Mouse (Mus musculus) heart, adult 2 months (tissue): ENCODE measurements around the gene Evi5l. TPM values are rescaled to one million over a fixed set of nuclear protein-coding genes. Genes with fewer than 3 reads are reported as not detected.

Experiments
- DNase-seq, 2 experiments: peaks; one replicate each; pipeline ENCODE4 v3.0.0; 2021
- H3K27ac ChIP-seq: fragments of 200-600 bp; 2 replicates; pipeline ENCODE4 v1.8.1; 2022
- H3K27me3 ChIP-seq: fragments of 200-500 bp; 2 replicates; pipeline ENCODE4 v1.6.1; 2012; ENCODE audit warnings: mild to moderate bottlenecking, low read length, inconsistent platforms, mixed read lengths; ENCODE audit not compliant: control insufficient read depth, insufficient read depth
- H3K36me3 ChIP-seq: fragments of 200-500 bp; 2 replicates; pipeline ENCODE4 v1.6.1; 2012; ENCODE audit warnings: low read length, inconsistent platforms; ENCODE audit not compliant: control insufficient read depth, insufficient read depth
- H3K4me1 ChIP-seq: fragments of 200-500 bp; 2 replicates; pipeline ENCODE4 v1.6.1; 2011; ENCODE audit warnings: low read length; ENCODE audit not compliant: control insufficient read depth, insufficient read depth
- H3K4me3 ChIP-seq: fragments of 200-600 bp; 2 replicates; pipeline ENCODE4 v1.8.1; 2022
- H3K79me2 ChIP-seq: fragments of 200-500 bp; replicated peaks from 2 replicates; pipeline ENCODE4 v1.6.1; 2012; ENCODE audit warnings: mild to moderate bottlenecking, inconsistent platforms, low read length, moderate library complexity, mixed read lengths; ENCODE audit not compliant: control insufficient read depth, insufficient read depth
- H3K9ac ChIP-seq: fragments of 200-500 bp; 2 replicates; pipeline ENCODE4 v1.6.1; 2012; ENCODE audit warnings: low read depth, mild to moderate bottlenecking, control low read depth, inconsistent platforms, low read length, mixed read lengths
- CTCF ChIP-seq: fragments of 200-600 bp; IDR thresholded peaks from 2 replicates; pipeline ENCODE4 v1.8.1; 2022; ENCODE audit warnings: antibody characterized with exemption, mild to moderate bottlenecking, moderate library complexity
- EP300 ChIP-seq: fragments of 200-500 bp; IDR thresholded peaks from 2 replicates; pipeline ENCODE4 v1.6.1; 2011; ENCODE audit warnings: low read depth, low read length, control low read depth; ENCODE audit not compliant: insufficient read depth
- POLR2A ChIP-seq: fragments of 200-500 bp; IDR thresholded peaks from 2 replicates; pipeline ENCODE4 v1.6.1; 2011; ENCODE audit warnings: mild to moderate bottlenecking, low read depth, low read length, control low read depth; ENCODE audit not compliant: insufficient read depth
- WGBS: fragments of 180-500 bp; shearing (Covaris S2); methylation state at CpG from one replicate; pipeline ENCODE4 v1.1.7; 2018; 5-methylcytosine and 5-hydroxymethylcytosine counted together
- intact Hi-C: fragments of 180-260 bp; cut with DNase I; formaldehyde crosslinking; loops from one replicate; pipeline ENCODE4 v1.15.1; 2025
- polyA plus RNA-seq: library from polyadenylated mRNA; depleted of rRNA; stranded (reverse); fragments of >200 nt; gene quantifications from 2 replicates; pipeline ENCODE4 v1.2.3, GENCODE M21; 2012
- total RNA-seq, 2 experiments: library from RNA; stranded (reverse); gene quantifications; 2 replicates each; pipeline ENCODE4 v1.2.3; 2021

Gene Evi5l
- total and polyA plus RNA-seq, 3 experiments: 20.2 to 22.3 (median 20.6) TPM

GRCm38 (mm10) chr8:4216791-4217621 is 50.6 kb downstream of the Evi5l start, which contains the start of gene Prr36:
Prr36 (minus strand) TSS chr8:4217459.
- Histone ChIP-seq H3K27me3 (peaks cover 17% of the 10 kb centered on the region), H3K4me1 (peaks cover 3% of the 10 kb centered on the region; the same call in 1 of the 2 replicates), H3K79me2 (no peaks in the 10 kb centered on the region), H3K9ac (no peak within 1 kb of the TSS), H3K27ac (no peak within 1 kb of the TSS), H3K4me3 (0 out of 2 replicates have a peak within 1 kb of the TSS, but pooled peaks have one; percentile 2), H3K36me3 (no peaks in the 10 kb centered on the region)
- TF ChIP-seq CTCF (no peak), EP300 (no peak)
- no peak for DNase-seq
- 4% methylated on average over 44 of the region's 44 CpGs for WGBS
- intact Hi-C loops: no loop called here

DNA sequence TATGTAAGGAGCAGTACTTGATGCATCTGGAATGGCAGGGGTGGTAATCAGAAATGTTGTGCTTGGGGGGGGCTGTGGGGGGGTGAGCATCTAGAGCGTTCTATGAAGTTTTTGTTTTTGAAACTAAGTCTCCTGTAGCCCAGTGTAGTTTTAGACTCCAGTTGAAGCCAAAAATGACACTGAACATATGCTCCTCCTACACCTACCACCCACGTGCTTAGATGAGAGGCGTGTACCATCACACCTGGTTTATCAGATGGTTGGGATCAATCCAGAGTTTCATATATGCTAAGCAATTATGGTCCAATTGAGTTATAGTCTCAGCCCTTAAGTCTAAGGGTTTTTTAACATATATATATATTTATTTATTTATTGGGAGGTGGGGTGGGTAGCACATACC is 53.2 kb downstream of the Evi5l start:
- Histone ChIP-seq H3K4me3 (no peak overlapping the region), H3K27ac (no peak overlapping the region), H3K36me3 (no peaks in the 10 kb centered on the region), H3K27me3 (peaks cover 16% of the 10 kb centered on the region), H3K79me2 (no peaks in the 10 kb centered on the region), H3K4me1 (no peaks in the 10 kb centered on the region), H3K9ac (no peak overlapping the region)
- TF ChIP-seq CTCF: no peak
- no peak for TF ChIP-seq EP300
- TF ChIP-seq POLR2A: no peak
- intact Hi-C loops: no loop called here
- WGBS: 86% methylated on average over 3 of the region's 3 CpGs
- no peak for DNase-seq

DNA sequence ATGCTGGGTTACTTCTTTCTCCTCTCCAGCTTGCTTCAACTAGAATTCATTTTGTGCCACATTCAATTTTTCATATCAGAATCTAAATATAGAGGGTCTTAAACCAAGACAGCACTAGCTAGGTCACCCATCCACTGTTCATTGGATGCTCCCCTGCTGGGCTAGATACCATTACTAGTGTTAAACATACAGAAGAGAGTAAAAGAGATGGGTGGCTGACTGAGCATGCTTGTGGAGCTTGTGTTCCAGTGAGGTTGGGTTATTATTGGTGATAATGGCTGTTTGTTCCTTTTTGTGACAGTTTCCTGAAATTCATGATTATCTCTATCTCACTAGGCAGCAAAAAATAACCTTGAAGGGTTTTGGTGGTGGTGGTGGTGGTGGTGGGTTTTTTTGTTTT is 55.7 kb downstream of the Evi5l start:
- Histone ChIP-seq H3K4me1 (no peaks in the 10 kb centered on the region), H3K79me2 (no peaks in the 10 kb centered on the region), H3K27ac (no peak overlapping the region), H3K27me3 (peaks cover 10% of the 10 kb centered on the region), H3K9ac (no peak overlapping the region), H3K4me3 (no peak overlapping the region), H3K36me3 (no peaks in the 10 kb centered on the region)
- intact Hi-C loops: no loop called here
- DNase-seq: no peak
- no peak for TF ChIP-seq POLR2A

DNA sequence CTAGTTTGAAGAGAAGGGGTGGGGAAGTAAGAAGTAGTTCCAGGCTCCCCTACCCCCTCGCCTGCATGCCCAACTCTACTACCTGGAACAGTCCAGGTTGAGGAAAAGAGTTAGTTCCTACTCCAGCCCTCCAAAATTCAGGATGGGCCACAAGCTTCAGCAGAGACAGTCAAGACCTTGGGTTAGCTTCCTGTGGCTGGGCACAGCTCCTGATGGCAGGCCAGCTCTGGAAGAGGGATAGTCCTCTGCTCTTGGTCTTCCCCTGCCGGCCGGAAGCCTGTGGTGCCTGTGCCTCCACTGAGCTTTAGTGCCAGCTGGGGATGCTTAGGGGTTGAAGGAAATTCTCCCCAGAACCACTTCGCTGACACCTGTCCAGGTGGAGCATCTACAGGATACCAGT is 60.0 kb downstream of the Evi5l start:
- WGBS: 32% methylated on average over 4 of the region's 4 CpGs
- TF ChIP-seq EP300 (no peak), POLR2A (no peak), CTCF (no peak)
- Histone ChIP-seq H3K79me2 (no peaks in the 10 kb centered on the region), H3K4me3 (no peak overlapping the region), H3K27me3 (peaks cover 1% of the 10 kb centered on the region; the same call in 1 of the 2 replicates), H3K36me3 (no peaks in the 10 kb centered on the region), H3K9ac (no peak overlapping the region), H3K4me1 (no peaks in the 10 kb centered on the region), H3K27ac (no peak overlapping the region)
- intact Hi-C loops: no loop called here
- no peak for DNase-seq

GRCm38 (mm10) chr8:4226739-4227347 is 60.5 kb downstream of the Evi5l start, which contains the start of gene Lrrc8e:
Lrrc8e (plus strand) TSS chr8:4226827.
- 9% methylated on average over 33 of the region's 33 CpGs for WGBS
- Histone ChIP-seq H3K36me3 (no peaks in the 10 kb centered on the region), H3K27me3 (peaks cover 1% of the 10 kb centered on the region; the same call in 1 of the 2 replicates), H3K79me2 (no peaks in the 10 kb centered on the region), H3K27ac (no peak within 1 kb of the TSS), H3K4me1 (no peaks in the 10 kb centered on the region), H3K9ac (no peak within 1 kb of the TSS), H3K4me3 (no peak within 1 kb of the TSS)
- no peak for DNase-seq
- intact Hi-C loops: no loop called here
- TF ChIP-seq CTCF (no peak), POLR2A (no peak), EP300 (no peak)

DNA sequence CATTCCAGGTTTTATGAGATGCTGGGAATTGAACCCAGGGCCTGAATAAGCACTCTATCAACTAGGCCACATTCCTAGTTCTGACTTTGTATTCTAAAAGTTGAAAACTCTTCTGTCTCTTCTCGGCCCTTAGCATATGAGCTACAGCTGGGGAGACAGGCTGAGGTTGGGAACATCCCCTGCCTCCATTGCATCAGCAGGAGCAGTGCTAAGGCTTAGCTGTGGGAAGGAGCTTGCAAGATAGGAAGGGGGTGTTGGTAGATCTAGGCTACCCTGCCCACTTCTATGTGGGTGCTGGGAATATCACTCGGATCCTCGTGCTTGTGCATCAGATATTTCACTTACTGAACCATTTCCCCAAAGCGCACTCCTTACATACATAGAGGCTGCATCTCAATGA is 61.6 kb downstream of the Evi5l start:
- no peak for DNase-seq
- Histone ChIP-seq H3K4me1 (no peaks in the 10 kb centered on the region), H3K79me2 (no peaks in the 10 kb centered on the region), H3K27ac (no peak overlapping the region), H3K27me3 (peaks cover 1% of the 10 kb centered on the region; the same call in 1 of the 2 replicates), H3K4me3 (no peak overlapping the region), H3K36me3 (no peaks in the 10 kb centered on the region), H3K9ac (no peak overlapping the region)
- WGBS: 83% methylated on average over 4 of the region's 4 CpGs
- TF ChIP-seq EP300: no peak
- TF ChIP-seq CTCF: no peak
- TF ChIP-seq POLR2A: no peak
- intact Hi-C loops: no loop called here
